Mouse (Mus musculus) olfactory bulb, adult 2 months (tissue): ENCODE data around the gene Hs6st2. TPM values are rescaled to one million over a fixed set of nuclear protein-coding genes. Genes with fewer than 3 reads are reported as not detected.

Experiments
- H3K27ac ChIP-seq: fragments of 200-500 bp; 2 replicates; pipeline ENCODE4 v1.5.1; 2012; ENCODE audit warnings: low read depth, low read length; ENCODE audit not compliant: insufficient read depth
- H3K4me1 ChIP-seq: fragments of 200-500 bp; 2 replicates; pipeline ENCODE4 v1.6.1; 2012; ENCODE audit warnings: low read length; ENCODE audit not compliant: control insufficient read depth, insufficient read depth
- H3K4me3 ChIP-seq: fragments of 200-500 bp; 2 replicates; pipeline ENCODE4 v1.5.1; 2012; ENCODE audit warnings: mild to moderate bottlenecking, low read depth, low read length, moderate library complexity; ENCODE audit not compliant: insufficient read depth
- CTCF ChIP-seq: fragments of 200-500 bp; IDR thresholded peaks from 2 replicates; pipeline ENCODE4 v1.5.1; 2012; ENCODE audit warnings: low read depth, mild to moderate bottlenecking, low read length, moderate library complexity; ENCODE audit not compliant: insufficient read depth
- POLR2A ChIP-seq: fragments of 200-500 bp; IDR thresholded peaks from 2 replicates; pipeline ENCODE4 v1.6.1; 2012; ENCODE audit warnings: mild to moderate bottlenecking, low read depth, low read length, moderate library complexity; ENCODE audit not compliant: insufficient read depth
- WGBS: fragments of 180-500 bp; shearing (Covaris S2); methylation state at CpG from one replicate; pipeline ENCODE4 v1.1.7; 2018; 5-methylcytosine and 5-hydroxymethylcytosine counted together
- polyA plus RNA-seq: library from polyadenylated mRNA; stranded (reverse); fragments of >200 nt; gene quantifications from 2 replicates; pipeline ENCODE4 v1.2.4, GENCODE M21; 2012; ENCODE audit warnings: low replicate concordance; ENCODE audit not compliant: missing spikeins, insufficient read depth, insufficient read length

Gene Hs6st2
- polyA plus RNA-seq, 1 experiment = not detected

- H3K27ac ChIP-seq = no peak overlapping the region
- TF ChIP-seq POLR2A (no peak), CTCF (no peak)
Observed at GRCm38 (mm10) chrX:51425031-51425430, 256.6 kb downstream of the Hs6st2 start.

GRCm38 (mm10) chrX:51410289-51410688 lies 271.4 kb downstream of the Hs6st2 start:
- 79% methylated on average over 2 of the region's 2 CpGs for WGBS
- Histone ChIP-seq H3K4me1 (peaks cover 5% of the 10 kb centered on the region; the same call in 1 of the 2 replicates), H3K27ac (no peak overlapping the region), H3K4me3 (no peak overlapping the region)
- TF ChIP-seq CTCF (no peak), POLR2A (no peak)

More at GRCm38 (mm10) chrX:51425031-51425430, 256.6 kb downstream of the Hs6st2 start:
- WGBS = 87% methylated on average over 5 of the region's 5 CpGs
- H3K4me1 ChIP-seq = no peaks in the 10 kb centered on the region
- no peak overlapping the region for H3K4me3 ChIP-seq

GRCm38 (mm10) chrX:51397457-51397856 lies 284.2 kb downstream of the Hs6st2 start:
- Histone ChIP-seq H3K27ac (no peak overlapping the region), H3K4me1 (no peaks in the 10 kb centered on the region), H3K4me3 (no peak overlapping the region)
- TF ChIP-seq POLR2A (no peak), CTCF (no peak)

- WGBS = 11% methylated on average over 5 of the region's 5 CpGs
- no peak overlapping the region for H3K4me3 ChIP-seq
Observed at GRCm38 (mm10) chrX:51374670-51375069, 307.0 kb downstream of the Hs6st2 start.

GRCm38 (mm10) chrX:51372477-51373239 lies 309.0 kb downstream of the Hs6st2 start:
- Histone ChIP-seq H3K4me3 (no peak overlapping the region), H3K4me1 (no peaks in the 10 kb centered on the region), H3K27ac (no peak overlapping the region)
- WGBS = 46% methylated on average over 5 of the region's 5 CpGs
- TF ChIP-seq POLR2A (no peak), CTCF (no peak)

More at GRCm38 (mm10) chrX:51374670-51375069, 307.0 kb downstream of the Hs6st2 start:
- Histone ChIP-seq H3K27ac (no peak overlapping the region), H3K4me1 (no peaks in the 10 kb centered on the region)
- TF ChIP-seq CTCF (no peak), POLR2A (no peak)

GRCm38 (mm10) chrX:51349682-51350081 lies 332.0 kb downstream of the Hs6st2 start:
- 68% methylated on average over 1 of the region's 1 CpGs for WGBS
- no peaks in the 10 kb centered on the region for H3K4me1 ChIP-seq
- TF ChIP-seq CTCF (no peak), POLR2A (no peak)

GRCm38 (mm10) chrX:51343595-51343994 lies 338.1 kb downstream of the Hs6st2 start:
- 71% methylated on average over 3 of the region's 3 CpGs for WGBS

More at GRCm38 (mm10) chrX:51349682-51350081, 332.0 kb downstream of the Hs6st2 start:
- Histone ChIP-seq H3K4me3 (no peak overlapping the region), H3K27ac (no peak overlapping the region)

More at GRCm38 (mm10) chrX:51343595-51343994, 338.1 kb downstream of the Hs6st2 start:
- no peaks in the 10 kb centered on the region for H3K4me1 ChIP-seq
- TF ChIP-seq CTCF (no peak), POLR2A (no peak)
- H3K4me3 ChIP-seq = no peak overlapping the region
- no peak overlapping the region for H3K27ac ChIP-seq

Other genes starting within 250 kb of the Hs6st2 start
- not detected in 2 replicates for gene Usp26, start 119.4 kb upstream of the Hs6st2 start, polyA plus RNA-seq